Mouse (Mus musculus): ENCODE data around the gene Trappc1.
"Not testable (repeated sequence)": the region's sequence is repeated elsewhere in the genome, so short reads cannot be mapped to it uniquely, and the experiment has no call there.

The Trappc1 gene

GRCm38 (mm10) chr11:69323667-69324111, at the start of gene Trappc1, which contains the start of gene Cntrob:
TSS of gene Trappc1 (plus strand) at chr11:69323980.
TSS of gene Cntrob (minus strand) at chr11:69323775.
- DNase-seq, result peak; percentile 98 to 99

- no peak for DNase-seq
These were observed 48.1 kb upstream of the Trappc1 start for GRCm38 (mm10) chr11:69275650-69276049.

GRCm38 (mm10) chr11:69276081-69276480, 47.7 kb upstream of the Trappc1 start:
- no peak for DNase-seq

GRCm38 (mm10) chr11:69277267-69277666, 46.5 kb upstream of the Trappc1 start:
- no peak for DNase-seq

- DNase-seq, result no peak
These were observed 32.7 kb upstream of the Trappc1 start for GRCm38 (mm10) chr11:69291111-69291510.

- DNase-seq, result no peak
These were observed 28.5 kb upstream of the Trappc1 start for GRCm38 (mm10) chr11:69295286-69295685.

- no peak for DNase-seq
These were observed 26.0 kb upstream of the Trappc1 start for GRCm38 (mm10) chr11:69297799-69298198.

- no peak for DNase-seq
These were observed 25.5 kb upstream of the Trappc1 start for GRCm38 (mm10) chr11:69298231-69298630.

- peak in 1 of 2 experiments; percentile 11 for DNase-seq
These were observed 21.0 kb upstream of the Trappc1 start for GRCm38 (mm10) chr11:69302817-69303216.

- DNase-seq, result no peak
These were observed 18.5 kb upstream of the Trappc1 start for GRCm38 (mm10) chr11:69305291-69305690.

- DNase-seq, result no peak
These were observed 17.7 kb upstream of the Trappc1 start for GRCm38 (mm10) chr11:69306039-69306438.

- no peak for DNase-seq
These were observed 12.5 kb upstream of the Trappc1 start for GRCm38 (mm10) chr11:69311266-69311665.

- DNase-seq, result no peak
These were observed 7.4 kb upstream of the Trappc1 start for GRCm38 (mm10) chr11:69316361-69316760.

GRCm38 (mm10) chr11:69318000-69318399, 5.8 kb upstream of the Trappc1 start:
- not testable (repeated sequence) for DNase-seq

- no peak for DNase-seq
These were observed 2.2 kb upstream of the Trappc1 start for GRCm38 (mm10) chr11:69321580-69321979.

GRCm38 (mm10) chr11:69322010-69322409, 1.8 kb upstream of the Trappc1 start:
- DNase-seq, result no peak

- no peak for DNase-seq
These were observed 898 bp upstream of the Trappc1 start for GRCm38 (mm10) chr11:69322693-69323471.

GRCm38 (mm10) chr11:69324749-69325148, 969 bp downstream of the Trappc1 start:
- DNase-seq, result no peak

- peak; percentile 69 to 71 for DNase-seq
These were observed 2.0 kb downstream of the Trappc1 start, which contains the start of gene Kcnab3 for GRCm38 (mm10) chr11:69325628-69326407. TSS of gene Kcnab3 (plus strand) at chr11:69326258.

- peak in 1 of 2 experiments; percentile 42 for DNase-seq
These were observed 2.8 kb downstream of the Trappc1 start for GRCm38 (mm10) chr11:69326408-69327156.

- no peak for DNase-seq
These were observed 3.3 kb downstream of the Trappc1 start for GRCm38 (mm10) chr11:69327157-69327442.

GRCm38 (mm10) chr11:69327648-69328047, 3.9 kb downstream of the Trappc1 start:
- DNase-seq, result no peak

- DNase-seq, result no peak
These were observed 4.7 kb downstream of the Trappc1 start for GRCm38 (mm10) chr11:69328517-69328916.

Data from cerebellum, postnatal 36 days (tissue).